Mouse (Mus musculus) embryonic facial prominence, embryonic 11.5 days (tissue): ENCODE data around the gene Zfp385c. TPM values are rescaled to one million over a fixed set of nuclear protein-coding genes. Genes with fewer than 3 reads are reported as not detected.

Experiments used
- ATAC-seq: fragments of 200-750 bp; cut with Nextera tagmentation; replicated peaks from 2 replicates; pipeline ENCODE4 v1.8.0; 2017; ENCODE audit warnings: low read depth; ENCODE audit not compliant: insufficient number of reproducible peaks, low FRiP score, low TSS enrichment
- DNase-seq: peaks from one replicate; pipeline ENCODE4 v3.0.0-alpha.2; 2015; ENCODE audit warnings: low spot score
- H3K27ac ChIP-seq: fragments of 300-500 bp; sonication (generic); replicated peaks from 2 replicates; pipeline ENCODE4 v1.5.1; 2014; ENCODE audit warnings: mild to moderate bottlenecking, low read depth, low read length, control low read depth
- H3K27me3 ChIP-seq: fragments of 300-500 bp; sonication (generic); 2 replicates; pipeline ENCODE4 v1.6.1; 2014; ENCODE audit warnings: mild to moderate bottlenecking, low read length, moderate library complexity, mixed read lengths; ENCODE audit not compliant: control insufficient read depth, insufficient read depth
- H3K36me3 ChIP-seq: fragments of 300-500 bp; sonication (generic); replicated peaks from 2 replicates; pipeline ENCODE4 v1.6.1; 2014; ENCODE audit warnings: low read depth, mild to moderate bottlenecking, low read length, moderate library complexity, mixed read lengths; ENCODE audit not compliant: control insufficient read depth, insufficient read depth
- H3K4me1 ChIP-seq: fragments of 300-500 bp; sonication (generic); 2 replicates; pipeline ENCODE4 v1.6.1; 2014; ENCODE audit warnings: low read length, mixed read lengths; ENCODE audit not compliant: control insufficient read depth, insufficient read depth
- H3K4me2 ChIP-seq: fragments of 300-500 bp; sonication (generic); 2 replicates; pipeline ENCODE4 v1.6.1; 2014; ENCODE audit warnings: low read depth, mild to moderate bottlenecking, control low read depth, low read length, moderate library complexity
- H3K4me3 ChIP-seq: fragments of 300-500 bp; sonication (generic); 2 replicates; pipeline ENCODE4 v1.5.1; 2014; ENCODE audit warnings: low read depth, low read length, control low read depth
- H3K9ac ChIP-seq: fragments of 300-500 bp; sonication (generic); replicated peaks from 2 replicates; pipeline ENCODE4 v1.6.1; 2014; ENCODE audit warnings: mild to moderate bottlenecking, control low read depth, low read length
- H3K9me3 ChIP-seq: fragments of 300-500 bp; sonication (generic); replicated peaks from 2 replicates; pipeline ENCODE4 v1.6.1; 2016; ENCODE audit warnings: mild to moderate bottlenecking, low read length, inconsistent platforms, mixed read lengths; ENCODE audit not compliant: control insufficient read depth
- WGBS: fragments of 180-500 bp; shearing (Covaris S2); extraction: QIAGEN DNeasy Blood & Tissue Kit; methylation state at CpG from one replicate; pipeline ENCODE4 v1.1.7; 2014; 5-methylcytosine and 5-hydroxymethylcytosine counted together
- polyA plus RNA-seq: library from polyadenylated mRNA; unstranded; fragments of >200 nt; fragmentation: Nextera tagmentation; extraction: Ambion mirVana; gene quantifications from 2 replicates; pipeline ENCODE4 v1.2.1, GENCODE M21; 2014

The Zfp385c gene
- polyA plus RNA-seq, 1 experiment from 2014 or later: 1.2 TPM

GRCm38 (mm10) chr11:100603155-100603554, 89.1 kb downstream of the Zfp385c start:
- Histone ChIP-seq H3K4me3 (no peak overlapping the region), H3K4me1 (no peaks in the 10 kb centered on the region), H3K9me3 (no peaks in the 10 kb centered on the region), H3K27ac (no peak overlapping the region), H3K27me3 (no peaks in the 10 kb centered on the region), H3K9ac (no peak overlapping the region), H3K36me3 (peaks cover 5% of the 10 kb centered on the region), H3K4me2 (no peak overlapping the region)
- WGBS: 91% methylated on average over 9 of the region's 9 CpGs
- DNase-seq (no peak), ATAC-seq (no peak)

- H3K4me3 ChIP-seq: no peak overlapping the region
- H3K9ac ChIP-seq: no peak overlapping the region
- H3K27ac ChIP-seq: no peak overlapping the region
- 95% methylated on average over 3 of the region's 3 CpGs for WGBS
- DNase-seq (no peak), ATAC-seq (no peak)
- no peaks in the 10 kb centered on the region for H3K27me3 ChIP-seq
- peaks cover 16% of the 10 kb centered on the region for H3K36me3 ChIP-seq
- H3K4me2 ChIP-seq: no peak overlapping the region
- no peaks in the 10 kb centered on the region for H3K4me1 ChIP-seq
- H3K9me3 ChIP-seq: no peaks in the 10 kb centered on the region
Measured at GRCm38 (mm10) chr11:100601372-100601771, 90.9 kb downstream of the Zfp385c start.

GRCm38 (mm10) chr11:100598074-100598473, 94.2 kb downstream of the Zfp385c start:
- ATAC-seq (no peak), DNase-seq (no peak)
- no peak overlapping the region for H3K4me3 ChIP-seq
- H3K27ac ChIP-seq: no peak overlapping the region
- no peak overlapping the region for H3K9ac ChIP-seq
- H3K4me1 ChIP-seq: no peaks in the 10 kb centered on the region
- no peaks in the 10 kb centered on the region for H3K9me3 ChIP-seq
- peaks cover 20% of the 10 kb centered on the region for H3K36me3 ChIP-seq
- no peak overlapping the region for H3K4me2 ChIP-seq
- H3K27me3 ChIP-seq: no peaks in the 10 kb centered on the region
- WGBS: 91% methylated on average over 4 of the region's 4 CpGs

GRCm38 (mm10) chr11:100595533-100595932, 96.7 kb downstream of the Zfp385c start:
- Histone ChIP-seq H3K9ac (no peak overlapping the region), H3K9me3 (no peaks in the 10 kb centered on the region), H3K4me2 (no peak overlapping the region), H3K27me3 (no peaks in the 10 kb centered on the region), H3K4me3 (no peak overlapping the region), H3K4me1 (no peaks in the 10 kb centered on the region), H3K27ac (no peak overlapping the region), H3K36me3 (peaks cover 25% of the 10 kb centered on the region)
- ATAC-seq: no peak
- no peak for DNase-seq
- WGBS: 78% methylated on average over 4 of the region's 4 CpGs

- WGBS: 88% methylated on average over 7 of the region's 7 CpGs
- peaks cover 25% of the 10 kb centered on the region for H3K36me3 ChIP-seq
- DNase-seq: no peak
Measured at GRCm38 (mm10) chr11:100594608-100595007, 97.6 kb downstream of the Zfp385c start.

GRCm38 (mm10) chr11:100592346-100593046, 99.8 kb downstream of the Zfp385c start:
- 85% methylated on average over 11 of the region's 11 CpGs for WGBS
- DNase-seq (no peak), ATAC-seq (no peak)
- Histone ChIP-seq H3K36me3 (peaks cover 26% of the 10 kb centered on the region), H3K9ac (no peak overlapping the region), H3K4me2 (no peak overlapping the region), H3K27ac (no peak overlapping the region), H3K4me1 (no peaks in the 10 kb centered on the region), H3K9me3 (no peaks in the 10 kb centered on the region), H3K27me3 (no peaks in the 10 kb centered on the region), H3K4me3 (no peak overlapping the region)

More at GRCm38 (mm10) chr11:100594608-100595007, 97.6 kb downstream of the Zfp385c start:
- no peak overlapping the region for H3K27ac ChIP-seq
- no peak overlapping the region for H3K4me2 ChIP-seq
- H3K9me3 ChIP-seq: no peaks in the 10 kb centered on the region
- H3K4me3 ChIP-seq: no peak overlapping the region
- no peaks in the 10 kb centered on the region for H3K27me3 ChIP-seq
- no peak overlapping the region for H3K9ac ChIP-seq
- H3K4me1 ChIP-seq: no peaks in the 10 kb centered on the region
- no peak for ATAC-seq

GRCm38 (mm10) chr11:100588462-100588861, 103.8 kb downstream of the Zfp385c start:
- no peak for DNase-seq
- WGBS: 92% methylated on average over 2 of the region's 2 CpGs
- H3K36me3 ChIP-seq: peaks cover 33% of the 10 kb centered on the region

GRCm38 (mm10) chr11:100585148-100585547, 107.1 kb downstream of the Zfp385c start:
- Histone ChIP-seq H3K9me3 (no peaks in the 10 kb centered on the region), H3K27ac (no peak overlapping the region), H3K4me2 (no peak overlapping the region), H3K4me3 (no peak overlapping the region), H3K9ac (no peak overlapping the region), H3K36me3 (peaks cover 32% of the 10 kb centered on the region), H3K4me1 (no peaks in the 10 kb centered on the region), H3K27me3 (no peaks in the 10 kb centered on the region)
- DNase-seq (no peak), ATAC-seq (no peak)
- WGBS: 94% methylated on average over 3 of the region's 3 CpGs

More at GRCm38 (mm10) chr11:100588462-100588861, 103.8 kb downstream of the Zfp385c start:
- no peak overlapping the region for H3K9ac ChIP-seq
- H3K4me2 ChIP-seq: no peak overlapping the region
- H3K9me3 ChIP-seq: no peaks in the 10 kb centered on the region
- no peaks in the 10 kb centered on the region for H3K4me1 ChIP-seq
- H3K4me3 ChIP-seq: no peak overlapping the region
- H3K27me3 ChIP-seq: no peaks in the 10 kb centered on the region
- no peak overlapping the region for H3K27ac ChIP-seq
- ATAC-seq: no peak
